Mouse (Mus musculus) MEL (cell line): ENCODE measurements around the gene Ddb2. TPM values are rescaled to one million over a fixed set of nuclear protein-coding genes. Genes with fewer than 3 reads are reported as not detected.

ENCODE experiments used
- DNase-seq: peaks from one replicate; pipeline ENCODE4 v3.0.0; 2011; ENCODE audit warnings: low read depth, low spot score
- H3K27ac ChIP-seq: 2 replicates; pipeline ENCODE4 v1.5.1; 2012; ENCODE audit warnings: low read depth, mild to moderate bottlenecking, control low read depth, low read length, moderate library complexity; ENCODE audit not compliant: control insufficient read depth
- H3K27me3 ChIP-seq, 2 experiments: fragments of 150-350 bp in 1 of 2; sonication (generic) in 1 of 2; 2 replicates each; pipeline ENCODE4 v1.6.1; 2012; ENCODE audit warnings: low read length in 2 of 2, mild to moderate bottlenecking in 2 of 2, improper control_type of control experiment in 1 of 2, moderate library complexity in 1 of 2; ENCODE audit not compliant: insufficient read depth in 2 of 2, control insufficient read depth in 1 of 2
- H3K36me3 ChIP-seq, 2 experiments: 2 replicates each; pipeline ENCODE4 v1.6.1; 2012 to 2014; ENCODE audit warnings: low read length in 2 of 2, improper control_type of control experiment in 1 of 2, inconsistent platforms in 1 of 2, mild to moderate bottlenecking in 1 of 2; ENCODE audit not compliant: insufficient read depth in 2 of 2, control insufficient read depth in 1 of 2
- H3K4me1 ChIP-seq, 2 experiments: fragments of 150-350 bp in 1 of 2; sonication (generic) in 1 of 2; 2 replicates each; pipeline ENCODE4 v1.6.1; 2012; ENCODE audit warnings: low read length in 2 of 2, improper control_type of control experiment in 1 of 2, mild to moderate bottlenecking in 1 of 2; ENCODE audit not compliant: insufficient read depth in 2 of 2, control insufficient read depth in 1 of 2
- H3K4me3 ChIP-seq, 2 experiments: fragments of 150-350 bp in 1 of 2; sonication (generic) in 1 of 2; 2 replicates each; pipeline ENCODE4 v1.5.1; 2012; ENCODE audit warnings: low read depth in 2 of 2, low read length in 2 of 2, mild to moderate bottlenecking in 2 of 2, moderate library complexity in 2 of 2, control low read depth in 1 of 2, improper control_type of control experiment in 1 of 2; ENCODE audit not compliant: control insufficient read depth in 1 of 2, insufficient read depth in 1 of 2
- H3K79me2 ChIP-seq: 2 replicates; pipeline ENCODE4 v1.6.1; 2012; ENCODE audit warnings: mild to moderate bottlenecking, low read length, moderate library complexity; ENCODE audit not compliant: control insufficient read depth, poor library complexity, insufficient read depth
- H3K9ac ChIP-seq: 2 replicates; pipeline ENCODE4 v1.6.1; 2012; ENCODE audit warnings: low read depth, mild to moderate bottlenecking, control low read depth, low read length, moderate library complexity; ENCODE audit not compliant: control insufficient read depth, poor library complexity, severe bottlenecking
- H3K9me3 ChIP-seq: fragments of 150-350 bp; sonication (generic); replicated peaks from 2 replicates; pipeline ENCODE4 v1.6.1; 2012; ENCODE audit warnings: mild to moderate bottlenecking, low read length, improper control_type of control experiment, moderate library complexity; ENCODE audit not compliant: insufficient read depth
- BHLHE40 ChIP-seq: IDR thresholded peaks from 2 replicates; pipeline ENCODE4 v1.6.1; 2012; ENCODE audit warnings: low read depth, mild to moderate bottlenecking, inconsistent platforms, low read length, improper control_type of control experiment, borderline replicate concordance
- CHD1 ChIP-seq: IDR thresholded peaks from 2 replicates; pipeline ENCODE4 v1.6.1; 2012; ENCODE audit warnings: low read depth, mild to moderate bottlenecking, inconsistent platforms, low read length, improper control_type of control experiment
- CHD2 ChIP-seq: IDR thresholded peaks from 2 replicates; pipeline ENCODE4 v1.6.1; 2011; ENCODE audit warnings: low read length, improper control_type of control experiment
- E2F4 ChIP-seq: IDR thresholded peaks from 2 replicates; pipeline ENCODE4 v1.6.1; 2011; ENCODE audit warnings: low read depth, low read length, improper control_type of control experiment, borderline replicate concordance
- ELF1 ChIP-seq: IDR thresholded peaks from 2 replicates; pipeline ENCODE4 v1.6.1; 2014; ENCODE audit warnings: low read depth, mild to moderate bottlenecking, inconsistent platforms, low read length, improper control_type of control experiment, moderate library complexity
- EP300 ChIP-seq, 2 experiments: IDR thresholded peaks; 2 replicates each; pipeline ENCODE4 v1.6.1; 2011; ENCODE audit warnings: improper control_type of control experiment in 2 of 2, low read length in 2 of 2, low read depth in 1 of 2, mild to moderate bottlenecking in 1 of 2
- ETS1 ChIP-seq: IDR thresholded peaks from 2 replicates; pipeline ENCODE4 v1.6.1; 2012; ENCODE audit warnings: low read depth, mild to moderate bottlenecking, inconsistent platforms, low read length, improper control_type of control experiment, moderate library complexity
- GABPA ChIP-seq: IDR thresholded peaks from 2 replicates; pipeline ENCODE4 v1.6.1; 2012; ENCODE audit warnings: low read depth, mild to moderate bottlenecking, inconsistent platforms, low read length, improper control_type of control experiment, moderate library complexity
- GATA1 ChIP-seq: IDR thresholded peaks from 2 replicates; pipeline ENCODE4 v1.6.1; 2011; ENCODE audit warnings: low read depth, low read length, improper control_type of control experiment
- JUND ChIP-seq: IDR thresholded peaks from 2 replicates; pipeline ENCODE4 v1.6.1; 2011; ENCODE audit warnings: low read depth, mild to moderate bottlenecking, improper control_type of control experiment, low read length
- KAT2A ChIP-seq: conservative IDR thresholded peaks from 2 replicates; pipeline ENCODE4 v1.6.1; 2012; ENCODE audit warnings: low read depth, low read length, improper control_type of control experiment, inconsistent platforms
- MAFK ChIP-seq: IDR thresholded peaks from 2 replicates; pipeline ENCODE4 v1.6.1; 2011; ENCODE audit warnings: low read depth, mild to moderate bottlenecking, low read length, improper control_type of control experiment, borderline replicate concordance
- MAX ChIP-seq: IDR thresholded peaks from 2 replicates; pipeline ENCODE4 v1.6.1; 2011; ENCODE audit warnings: low read length, improper control_type of control experiment
- MEF2A ChIP-seq: IDR thresholded peaks from 2 replicates; pipeline ENCODE4 v1.6.1; 2014; ENCODE audit warnings: low read depth, mild to moderate bottlenecking, inconsistent platforms, low read length, improper control_type of control experiment; ENCODE audit not compliant: poor library complexity, insufficient replicate concordance, severe bottlenecking; ENCODE audit errors: extremely low read depth
- MXI1 ChIP-seq: IDR thresholded peaks from 2 replicates; pipeline ENCODE4 v1.6.1; 2011; ENCODE audit warnings: mild to moderate bottlenecking, low read depth, low read length, improper control_type of control experiment
- MYB ChIP-seq: IDR thresholded peaks from 2 replicates; pipeline ENCODE4 v1.6.1; 2011; ENCODE audit warnings: mild to moderate bottlenecking, low read depth, low read length, improper control_type of control experiment
- MYC ChIP-seq: IDR thresholded peaks from 2 replicates; pipeline ENCODE4 v1.6.1; 2011; ENCODE audit warnings: low read depth, mild to moderate bottlenecking, low read length, improper control_type of control experiment, moderate library complexity
- NELFE ChIP-seq: IDR thresholded peaks from 2 replicates; pipeline ENCODE4 v1.6.1; 2011; ENCODE audit warnings: low read depth, low read length, improper control_type of control experiment
- NRF1 ChIP-seq: IDR thresholded peaks from 2 replicates; pipeline ENCODE4 v1.6.1; 2014; ENCODE audit warnings: low read depth, mild to moderate bottlenecking, inconsistent platforms, low read length, improper control_type of control experiment, moderate library complexity; ENCODE audit not compliant: poor library complexity, insufficient read depth, severe bottlenecking
- POLR2A ChIP-seq, 2 experiments: IDR thresholded peaks; 2 replicates each; pipeline ENCODE4 v1.6.1; 2011 to 2012; ENCODE audit warnings: low read length in 2 of 2, mild to moderate bottlenecking in 2 of 2, control low read depth in 1 of 2, improper control_type of control experiment in 1 of 2, low read depth in 1 of 2, moderate library complexity in 1 of 2; ENCODE audit not compliant: control insufficient read depth in 1 of 2, insufficient read depth in 1 of 2, poor library complexity in 1 of 2
- POLR2AphosphoS2 ChIP-seq: IDR thresholded peaks from 2 replicates; pipeline ENCODE4 v1.6.1; 2011; ENCODE audit warnings: low read length, improper control_type of control experiment
- POLR2AphosphoS5 ChIP-seq: IDR thresholded peaks from 2 replicates; pipeline ENCODE4 v1.6.1; 2012; ENCODE audit warnings: low read depth, borderline replicate concordance, mild to moderate bottlenecking, inconsistent platforms, low read length, moderate library complexity, mixed read lengths
- RCOR1 ChIP-seq: IDR thresholded peaks from 2 replicates; pipeline ENCODE4 v1.6.1; 2012; ENCODE audit warnings: low read depth, mild to moderate bottlenecking, inconsistent platforms, low read length, improper control_type of control experiment
- SIN3A ChIP-seq: IDR thresholded peaks from 2 replicates; pipeline ENCODE4 v1.6.1; 2012; ENCODE audit warnings: low read length, improper control_type of control experiment, inconsistent platforms
- TAL1 ChIP-seq: IDR thresholded peaks from 2 replicates; pipeline ENCODE4 v1.6.1; 2012; ENCODE audit warnings: mild to moderate bottlenecking, inconsistent platforms, low read length, moderate library complexity, mixed read lengths
- TBP ChIP-seq: IDR thresholded peaks from 2 replicates; pipeline ENCODE4 v1.8.0; 2011; ENCODE audit warnings: low read depth, low read length, improper control_type of control experiment
- TCF12 ChIP-seq: IDR thresholded peaks from 2 replicates; pipeline ENCODE4 v1.6.1; 2014; ENCODE audit warnings: low read depth, mild to moderate bottlenecking, inconsistent platforms, low read length, improper control_type of control experiment, moderate library complexity
- USF1 ChIP-seq: IDR thresholded peaks from 2 replicates; pipeline ENCODE4 v1.6.1; 2014; ENCODE audit warnings: low read depth, mild to moderate bottlenecking, inconsistent platforms, low read length, improper control_type of control experiment, moderate library complexity
- USF2 ChIP-seq, 2 experiments: IDR thresholded peaks; 2 replicates each; pipeline ENCODE4 v1.6.1; 2011 to 2012; ENCODE audit warnings: improper control_type of control experiment in 2 of 2, low read length in 2 of 2, borderline replicate concordance in 1 of 2, inconsistent platforms in 1 of 2, low read depth in 1 of 2, mild to moderate bottlenecking in 1 of 2; ENCODE audit not compliant: insufficient read depth in 1 of 2
- ZC3H11A ChIP-seq: IDR thresholded peaks from 2 replicates; pipeline ENCODE4 v1.6.1; 2012; ENCODE audit warnings: low read depth, mild to moderate bottlenecking, inconsistent platforms, low read length, improper control_type of control experiment
- ZKSCAN1 ChIP-seq: IDR thresholded peaks from 2 replicates; pipeline ENCODE4 v1.6.1; 2012; ENCODE audit warnings: low read depth, mild to moderate bottlenecking, inconsistent platforms, low read length, improper control_type of control experiment, moderate library complexity
- ZMIZ1 ChIP-seq: IDR thresholded peaks from 2 replicates; pipeline ENCODE4 v1.6.1; 2012; ENCODE audit warnings: low read depth, mild to moderate bottlenecking, inconsistent platforms, low read length, improper control_type of control experiment, moderate library complexity
- ZNF384 ChIP-seq: IDR thresholded peaks from 2 replicates; pipeline ENCODE4 v1.6.1; 2012; ENCODE audit warnings: low read depth, mild to moderate bottlenecking, inconsistent platforms, low read length, improper control_type of control experiment
- polyA plus RNA-seq, 2 experiments: library from polyadenylated mRNA; stranded (reverse) in 1 of 2; unstranded in 1 of 2; fragments of >175 nt in 1 of 2; fragments of >200 nt in 1 of 2; gene quantifications; 2 replicates each; pipeline versions ENCODE4 v1.2.1 to v1.2.4; 2012; ENCODE audit warnings: low replicate concordance in 2 of 2, low read depth in 1 of 2; ENCODE audit not compliant: insufficient read length in 2 of 2, insufficient read depth in 1 of 2, missing spikeins in 1 of 2
- total RNA-seq: library from RNA; depleted of rRNA; stranded (reverse); fragments of 300-350 nt; gene quantifications from 2 replicates; pipeline ENCODE4 v1.2.3, GENCODE M21; 2012

The Ddb2 gene
- total and polyA plus RNA-seq, 3 experiments, result 8.4 to 12.6 TPM; not detected in 1

DNA sequence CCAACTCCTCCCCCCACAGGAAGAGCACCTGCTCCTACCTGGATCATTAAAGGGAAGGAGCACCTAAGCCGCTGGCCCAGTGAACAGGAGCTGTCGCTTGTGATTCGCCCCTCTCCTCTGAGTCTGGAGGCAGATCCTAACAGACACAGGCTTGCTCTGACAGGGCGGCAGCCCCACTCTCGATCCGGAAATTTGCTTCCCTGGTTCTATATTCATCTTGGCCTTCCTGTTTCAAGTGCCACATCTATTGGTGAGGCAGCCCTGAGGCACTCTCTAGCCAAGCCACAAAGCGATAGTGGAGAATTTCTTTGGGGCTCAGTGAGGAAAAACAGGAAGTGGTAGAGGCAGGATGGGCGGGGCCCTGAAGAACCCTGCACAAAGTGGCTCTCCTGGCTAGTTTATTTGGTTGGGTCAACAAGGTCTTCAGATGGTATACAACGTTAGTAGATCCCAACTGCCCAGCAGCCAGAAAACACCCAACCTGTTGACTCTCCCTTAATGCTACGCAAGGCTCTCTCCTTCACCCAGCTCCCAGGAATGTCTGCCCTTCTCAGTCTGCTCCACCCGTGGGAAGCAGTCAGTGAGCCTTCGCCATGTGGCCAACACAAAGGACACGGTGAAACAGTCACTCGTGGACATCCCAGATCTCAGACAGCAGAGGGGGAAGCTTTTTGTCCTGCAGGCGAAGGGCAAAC is 52.9 kb downstream of the Ddb2 start, which contains the start of gene Madd (continued):
- TF ChIP-seq BHLHE40 (no peak), POLR2AphosphoS5 (no peak), POLR2A (IDR thresholded peaks at IDR 0.05; ENCODE audit: control insufficient read depth in 1 of 2, insufficient read depth in 1 of 2, low read depth in 1 of 2, low read length in 2 of 2, poor library complexity in 1 of 2) (peak in 1 of 2 experiments; percentile 79; a peak in 3 of 4 replicates)
- TF ChIP-seq, all 39 proteins: peak for 15

DNA sequence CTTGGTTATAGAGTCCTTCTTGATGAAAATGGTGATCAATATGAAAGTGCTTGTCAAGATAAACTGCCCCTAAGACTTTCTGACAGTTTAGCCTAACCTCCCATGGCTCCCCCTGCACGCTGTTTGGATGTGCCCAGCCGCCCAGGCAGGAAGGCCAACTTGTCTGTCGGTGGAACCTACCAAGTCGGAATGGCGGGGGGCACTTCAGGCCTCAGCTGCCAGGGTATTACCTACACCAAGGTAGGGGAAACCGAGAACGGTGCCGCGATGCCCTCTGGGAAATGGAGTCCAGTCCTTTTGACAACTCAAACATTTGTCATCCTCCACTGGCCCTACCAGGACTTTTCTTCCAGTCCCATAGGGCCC is 53.7 kb downstream of the Ddb2 start:
- Histone ChIP-seq H3K27me3 (no peaks in the 10 kb centered on the region), H3K4me1 (peaks cover 7 to 31% of the 10 kb centered on the region in 2 experiments), H3K9ac (peak overlapping the region; percentile 90), H3K27ac (peak overlapping the region; percentile 98), H3K36me3 (peaks cover 3 to 21% of the 10 kb centered on the region in 2 experiments; a peak in 3 of 4 replicates), H3K4me3 (peak overlapping the region; percentile 74 to 82), H3K79me2 (peaks cover 14% of the 10 kb centered on the region), H3K9me3 (no peaks in the 10 kb centered on the region)
- peak; percentile 99 for DNase-seq
- TF ChIP-seq CHD2, result no peak
- 0 out of 2 replicates have a peak, but pooled peaks have one; percentile 22 for TF ChIP-seq RCOR1
- peak; percentile 54; the same call in 1 of the 2 replicates for TF ChIP-seq MAX
- TF ChIP-seq MAFK, result no peak
- no peak for TF ChIP-seq ZNF384
- TF ChIP-seq ZKSCAN1, result no peak
- TF ChIP-seq POLR2AphosphoS5, result no peak
- TF ChIP-seq USF2 (IDR thresholded peaks at IDR 0.05; ENCODE audit: borderline replicate concordance in 1 of 2, insufficient read depth in 1 of 2, low read depth in 1 of 2, low read length in 2 of 2), result no peak
- peak; percentile 50; the same call in 1 of the 2 replicates for TF ChIP-seq MYC
- TF ChIP-seq MXI1, result no peak; the same call in 1 of the 2 replicates
- no peak; the same call in 1 of the 2 replicates for TF ChIP-seq ETS1
- no peak for TF ChIP-seq USF1
- TF ChIP-seq GABPA, result no peak
- no peak for TF ChIP-seq E2F4
- peak; percentile 70; the same call in 1 of the 2 replicates for TF ChIP-seq KAT2A
- no peak for TF ChIP-seq ZC3H11A
- TF ChIP-seq ELF1, result peak; percentile 74
- TF ChIP-seq JUND, result no peak
- 0 out of 2 replicates have a peak, but pooled peaks have one; percentile 36 for TF ChIP-seq TBP
- TF ChIP-seq GATA1, result no peak
- peak; percentile 100 for TF ChIP-seq CHD1
- no peak for TF ChIP-seq POLR2AphosphoS2
- TF ChIP-seq MEF2A, result no peak
- no peak for TF ChIP-seq EP300 (IDR thresholded peaks at IDR 0.05; ENCODE audit: low read depth in 1 of 2, low read length in 2 of 2)
- peak; percentile 62 for TF ChIP-seq BHLHE40
- no peak for TF ChIP-seq MYB
- no peak for TF ChIP-seq ZMIZ1
- no peak for TF ChIP-seq TAL1
- no peak for TF ChIP-seq NELFE
- peak; percentile 29; the same call in 1 of the 2 replicates for TF ChIP-seq TCF12
- no peak for TF ChIP-seq NRF1
- TF ChIP-seq SIN3A, result peak; percentile 45; the same call in 1 of the 2 replicates
